Comparison of ENCODE assay signal across 13 mouse cellular contexts in the genomic region with DNA sequence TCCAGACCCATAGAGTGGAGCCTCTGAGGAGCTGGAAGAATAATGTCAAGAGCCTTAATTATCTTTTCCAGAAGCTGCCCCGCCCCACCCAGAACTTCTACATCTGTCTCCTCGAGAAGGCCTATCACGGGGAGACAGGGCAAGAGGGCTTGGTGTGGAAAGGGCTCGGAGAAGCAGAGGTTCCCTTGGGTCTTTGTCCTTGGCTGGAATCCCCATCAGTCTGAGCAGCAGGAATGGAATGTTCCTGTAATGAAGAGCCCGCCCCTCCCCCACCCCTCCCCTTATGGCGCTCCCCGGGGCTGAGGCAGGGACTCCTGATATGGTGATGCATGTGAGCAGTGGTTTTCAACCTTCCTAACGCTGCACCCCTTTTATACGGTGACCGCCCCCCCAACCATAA. TPM values are rescaled to one million over a fixed set of nuclear protein-coding genes. Genes with fewer than 3 reads are reported as not detected.
DNase-seq lines count a peak whose midpoint lies in the region; ATAC-seq and TF ChIP-seq lines count a peak whose summit lies in the region.
"Had no signal": no experiment of that assay in that cellular context is flagged by ENCODE, and none has a peak within 500 bp of the region (broad histone marks: within the 10 kb centered on the region; RNA-seq: fewer than 3 reads in every experiment).

No protein-coding gene starts in this region.

- no peaks in the 10 kb centered on the region for H3K27me3 ChIP-seq in kidney, adult 2 months (replicated peaks; ENCODE audit: control insufficient read depth, insufficient read depth, low read length)
- peaks cover 26% of the 10 kb centered on the region for H3K27me3 ChIP-seq in kidney, embryonic 15.5 days
- H3K27me3 ChIP-seq in liver, embryonic 13.5 days, result peaks cover 53% of the 10 kb centered on the region
- H3K27me3 ChIP-seq in forebrain, embryonic 15.5 days, result peaks cover 23% of the 10 kb centered on the region
- peaks cover 12% of the 10 kb centered on the region; the same call in 1 of the 2 replicates for H3K27me3 ChIP-seq in forebrain, postnatal 0 days (ENCODE audit: insufficient read depth, low read length)

- H3K9me3 ChIP-seq in kidney, embryonic 15.5 days (replicated peaks), result no peaks in the 10 kb centered on the region
- H3K9me3 ChIP-seq in liver, embryonic 13.5 days (replicated peaks), result no peaks in the 10 kb centered on the region
- H3K9me3 ChIP-seq in forebrain, embryonic 15.5 days, result no peaks in the 10 kb centered on the region
- no peaks in the 10 kb centered on the region for H3K9me3 ChIP-seq in forebrain, postnatal 0 days (ENCODE audit: low read length)
- H3K9me3 ChIP-seq: embryonic facial prominence, embryonic 12.5 days had no signal

- H3K36me3 ChIP-seq in kidney, adult 2 months (ENCODE audit: control insufficient read depth, insufficient read depth, low read length), result no peaks in the 10 kb centered on the region
- H3K36me3 ChIP-seq in kidney, embryonic 15.5 days, result no peaks in the 10 kb centered on the region
- no peaks in the 10 kb centered on the region for H3K36me3 ChIP-seq in liver, embryonic 13.5 days
- no peaks in the 10 kb centered on the region for H3K36me3 ChIP-seq in forebrain, embryonic 15.5 days
- 0 out of 2 replicates have a peak, but pooled peaks cover 6% of the 10 kb centered on the region for H3K36me3 ChIP-seq in forebrain, postnatal 0 days (ENCODE audit: insufficient read depth)
- H3K36me3 ChIP-seq: embryonic facial prominence, embryonic 12.5 days had no signal

- TF ChIP-seq POLR2A in kidney, adult 2 months (IDR thresholded peaks at IDR 0.05; ENCODE audit: low read depth, low read length), result no peak

- H3K4me2 ChIP-seq in kidney, embryonic 15.5 days, result no peak overlapping the region
- no peak overlapping the region for H3K4me2 ChIP-seq in liver, embryonic 13.5 days
- H3K4me2 ChIP-seq in forebrain, embryonic 15.5 days (replicated peaks), result no peak overlapping the region
- H3K4me2 ChIP-seq in forebrain, postnatal 0 days (ENCODE audit: low read depth), result no peak overlapping the region
- H3K4me2 ChIP-seq: embryonic facial prominence, embryonic 12.5 days; lung, embryonic 14.5 days had no signal

- H3K9ac ChIP-seq in kidney, embryonic 15.5 days, result no peak overlapping the region
- no peak overlapping the region for H3K9ac ChIP-seq in liver, embryonic 13.5 days
- no peak overlapping the region for H3K9ac ChIP-seq in forebrain, embryonic 15.5 days (replicated peaks)
- no peak overlapping the region for H3K9ac ChIP-seq in forebrain, postnatal 0 days
- H3K9ac ChIP-seq: embryonic facial prominence, embryonic 12.5 days; lung, embryonic 14.5 days had no signal

- no peak for ATAC-seq in kidney, embryonic 15.5 days (replicated peaks; ENCODE audit: low FRiP score)
- ATAC-seq in liver, embryonic 13.5 days (ENCODE audit: low read depth), result peak; percentile 34; the same call in 1 of the 2 replicates
- ATAC-seq in forebrain, embryonic 15.5 days (replicated peaks), result no peak
- no peak for ATAC-seq in forebrain, postnatal 0 days

- TF ChIP-seq CTCF in kidney, adult 2 months (conservative IDR thresholded peaks at IDR 0.05; ENCODE audit: insufficient read depth, insufficient read length, low read depth, low read length), result no peak
- TF ChIP-seq CTCF in forebrain, postnatal 0 days (IDR thresholded peaks at IDR 0.05; ENCODE audit: low read depth), result no peak

- no peak overlapping the region for H3K4me3 ChIP-seq in kidney, adult 2 months (ENCODE audit: insufficient read depth, low read depth, low read length)
- no peak overlapping the region for H3K4me3 ChIP-seq in kidney, embryonic 15.5 days (replicated peaks)
- H3K4me3 ChIP-seq in liver, embryonic 13.5 days (replicated peaks), result no peak overlapping the region
- H3K4me3 ChIP-seq in forebrain, embryonic 15.5 days, result no peak overlapping the region
- H3K4me3 ChIP-seq in forebrain, postnatal 0 days (ENCODE audit: low read depth, low read length), result no peak overlapping the region
- H3K4me3 ChIP-seq: embryonic facial prominence, embryonic 12.5 days had no signal

- 41% methylated on average over 10 of the region's 10 CpGs for WGBS in kidney, adult 2 months
- WGBS in kidney, embryonic 15.5 days, result 34% methylated on average over 10 of the region's 10 CpGs
- 25% methylated on average over 10 of the region's 10 CpGs for WGBS in liver, embryonic 13.5 days (ENCODE audit: insufficient replicate concordance)
- WGBS in forebrain, embryonic 15.5 days, result 50% methylated on average over 10 of the region's 10 CpGs
- WGBS in forebrain, postnatal 0 days, result 46% methylated on average over 10 of the region's 10 CpGs

- peaks cover 6% of the 10 kb centered on the region; the same call in 1 of the 2 replicates for H3K4me1 ChIP-seq in kidney, adult 2 months (ENCODE audit: control insufficient read depth, insufficient read depth, low read length)
- peaks cover 34% of the 10 kb centered on the region for H3K4me1 ChIP-seq in kidney, embryonic 15.5 days
- peaks cover 46% of the 10 kb centered on the region for H3K4me1 ChIP-seq in liver, embryonic 13.5 days (replicated peaks)
- peaks cover 14% of the 10 kb centered on the region for H3K4me1 ChIP-seq in forebrain, embryonic 15.5 days
- 0 out of 2 replicates have a peak, but pooled peaks cover under 1% of the 10 kb centered on the region for H3K4me1 ChIP-seq in forebrain, postnatal 0 days (ENCODE audit: insufficient read depth)

- peak; percentile 44 for DNase-seq in kidney, adult 2 months
- DNase-seq in adipocyte (ENCODE audit: low spot score), result peak; percentile 51
- peak; percentile 57 to 67 for DNase-seq in heart, adult 9 months (ENCODE audit: low spot score in 2 of 2)
- no peak for DNase-seq in liver, embryonic 13.5 days
- no peak for DNase-seq in ovary, postnatal 14 days (ENCODE audit: low spot score)
- DNase-seq in forebrain, postnatal 0 days, result no peak
- DNase-seq: layer of hippocampus, adult 9-11 months; lung, embryonic 14.5 days; right cerebral cortex, postnatal 25 days; thymus, postnatal 25 days had no signal

- no peak overlapping the region for H3K27ac ChIP-seq in kidney, adult 2 months (ENCODE audit: insufficient read depth, low read depth, low read length)
- H3K27ac ChIP-seq in kidney, embryonic 15.5 days, result no peak overlapping the region
- no peak overlapping the region for H3K27ac ChIP-seq in liver, embryonic 13.5 days
- H3K27ac ChIP-seq in forebrain, embryonic 15.5 days (replicated peaks), result no peak overlapping the region
- no peak overlapping the region for H3K27ac ChIP-seq in forebrain, postnatal 0 days (ENCODE audit: low read depth, low read length)
- H3K27ac ChIP-seq: embryonic facial prominence, embryonic 12.5 days had no signal

RNA-seq across cellular contexts. Expression of gene Trnp1, which starts 6.5 kb away (rescaled TPM):
- polyA plus RNA-seq in kidney, adult 2 months (2012; rRNA removed), result 0.43 and 0.97 TPM in 2 replicates
- polyA plus RNA-seq in kidney, embryonic 15.5 days (2015; fragmentation: Nextera tagmentation; extraction: Ambion mirVana), result 0.64 and 1.0 TPM in 2 replicates
- 0.06 TPM in 1 of 2 replicates, not detected in the other for polyA plus RNA-seq in liver, embryonic 13.5 days (2015; fragmentation: Nextera tagmentation; extraction: Ambion mirVana)
- polyA plus RNA-seq in forebrain, embryonic 15.5 days (2015; fragmentation: Nextera tagmentation; extraction: Ambion mirVana), result 7.9 and 9.0 TPM in 2 replicates
- total RNA-seq in forebrain, postnatal 0 days (2014; rRNA removed), result 25.7 and 32.1 TPM in 2 replicates
- polyA plus RNA-seq in forebrain, postnatal 0 days (2015; fragmentation: Nextera tagmentation; extraction: Ambion mirVana), result 14.3 and 17.7 TPM in 2 replicates

RNA-seq across cellular contexts. Expression of gene Tent5b, which starts 11.9 kb away (rescaled TPM):
- polyA plus RNA-seq in kidney, adult 2 months (2012; rRNA removed), result 2.9 and 3.1 TPM in 2 replicates
- 1.2 and 1.3 TPM in 2 replicates for polyA plus RNA-seq in kidney, embryonic 15.5 days (2015; fragmentation: Nextera tagmentation; extraction: Ambion mirVana)
- polyA plus RNA-seq in liver, embryonic 13.5 days (2015; fragmentation: Nextera tagmentation; extraction: Ambion mirVana), result 0.05 TPM in 1 of 2 replicates, not detected in the other
- polyA plus RNA-seq in forebrain, embryonic 15.5 days (2015; fragmentation: Nextera tagmentation; extraction: Ambion mirVana), result 0.11 and 0.13 TPM in 2 replicates
- total RNA-seq in forebrain, postnatal 0 days (2014; rRNA removed), result 0.23 and 0.62 TPM in 2 replicates
- polyA plus RNA-seq in forebrain, postnatal 0 days (2015; fragmentation: Nextera tagmentation; extraction: Ambion mirVana), result 0.31 TPM in 2 replicates

RNA-seq across cellular contexts. Expression of gene Kdf1, which starts 27.0 kb away (rescaled TPM):
- polyA plus RNA-seq in kidney, adult 2 months (2012; rRNA removed), result 39.7 and 42.3 TPM in 2 replicates
- 22.0 and 22.4 TPM in 2 replicates for polyA plus RNA-seq in kidney, embryonic 15.5 days (2015; fragmentation: Nextera tagmentation; extraction: Ambion mirVana)
- polyA plus RNA-seq in liver, embryonic 13.5 days (2015; fragmentation: Nextera tagmentation; extraction: Ambion mirVana), result 0.45 and 0.70 TPM in 2 replicates
- 0.18 and 0.41 TPM in 2 replicates for polyA plus RNA-seq in forebrain, embryonic 15.5 days (2015; fragmentation: Nextera tagmentation; extraction: Ambion mirVana)
- total RNA-seq in forebrain, postnatal 0 days (2014; rRNA removed), result 0.23 TPM in 1 of 2 replicates, not detected in the other
- polyA plus RNA-seq in forebrain, postnatal 0 days (2015; fragmentation: Nextera tagmentation; extraction: Ambion mirVana), result 0.40 and 0.92 TPM in 2 replicates

RNA-seq across cellular contexts. Expression of gene Nudc, which starts 54.0 kb away (rescaled TPM):
- polyA plus RNA-seq in kidney, adult 2 months (2012; rRNA removed), result 42.7 and 61.4 TPM in 2 replicates
- polyA plus RNA-seq in kidney, embryonic 15.5 days (2015; fragmentation: Nextera tagmentation; extraction: Ambion mirVana), result 334 and 359 TPM in 2 replicates
- polyA plus RNA-seq in liver, embryonic 13.5 days (2015; fragmentation: Nextera tagmentation; extraction: Ambion mirVana), result 214 and 231 TPM in 2 replicates
- 276 and 280 TPM in 2 replicates for polyA plus RNA-seq in forebrain, embryonic 15.5 days (2015; fragmentation: Nextera tagmentation; extraction: Ambion mirVana)
- 115 and 119 TPM in 2 replicates for total RNA-seq in forebrain, postnatal 0 days (2014; rRNA removed)
- 217 and 262 TPM in 2 replicates for polyA plus RNA-seq in forebrain, postnatal 0 days (2015; fragmentation: Nextera tagmentation; extraction: Ambion mirVana)

Comparison
In these comparisons a context has a peak if more than half of its experiments do, and no peak if none do; other contexts are left out.
1. DNase-seq: peak in kidney, adult 2 months (single experiment), adipocyte (single experiment) and heart, adult 9 months (2 of 2); none in liver, embryonic 13.5 days (single experiment), ovary, postnatal 14 days (single experiment) and forebrain, postnatal 0 days (single experiment).
2. RNA of gene Kdf1, which starts 27.0 kb away (polyA plus RNA-seq): 39.7 to 42.3 TPM in kidney, adult 2 months and 22.0 to 22.4 TPM in kidney, embryonic 15.5 days; 0.40 to 0.92 TPM in forebrain, postnatal 0 days, 0.45 to 0.70 TPM in liver, embryonic 13.5 days and 0.18 to 0.41 TPM in forebrain, embryonic 15.5 days; every median in the first group is over 10 times any median in the second.